Mouse (Mus musculus) cerebellum, adult 2 months (tissue): ENCODE results near the gene Gm32742.

Source experiments
- CTCF ChIP-seq: fragments of 200-500 bp; IDR thresholded peaks from 2 replicates; pipeline ENCODE4 v1.5.1; 2011; ENCODE audit warnings: low read depth, mild to moderate bottlenecking, control low read depth, low read length, moderate library complexity, borderline replicate concordance; ENCODE audit not compliant: insufficient read depth
- POLR2A ChIP-seq: fragments of 200-500 bp; IDR thresholded peaks from 2 replicates; pipeline ENCODE4 v1.6.1; 2011; ENCODE audit warnings: low read length, control low read depth, borderline replicate concordance; ENCODE audit not compliant: insufficient read depth

- no peak for TF ChIP-seq CTCF
- TF ChIP-seq POLR2A, result no peak
These were observed 15.3 kb upstream of the Gm32742 start for GRCm38 (mm10) chr9:51180621-51181020.
